Mouse (Mus musculus) CD4-positive, CD25-positive, alpha-beta regulatory T cell, adult 2 months (primary cell): Measurements from ENCODE around the gene Pdlim3.
"Not testable (repeated sequence)": the region's sequence is repeated elsewhere in the genome, so short reads cannot be mapped to it uniquely, and the experiment has no call there.

Experiments used
- DNase-seq: peaks from one replicate; pipeline ENCODE4 v3.0.0-alpha.2; 2012; ENCODE audit warnings: low read depth, low spot score

Gene Pdlim3

GRCm38 (mm10) chr8:45885202-45885685 lies at the start of gene Pdlim3:
Pdlim3 (plus strand) TSS chr8:45885461.
- DNase-seq, result no peak

DNA sequence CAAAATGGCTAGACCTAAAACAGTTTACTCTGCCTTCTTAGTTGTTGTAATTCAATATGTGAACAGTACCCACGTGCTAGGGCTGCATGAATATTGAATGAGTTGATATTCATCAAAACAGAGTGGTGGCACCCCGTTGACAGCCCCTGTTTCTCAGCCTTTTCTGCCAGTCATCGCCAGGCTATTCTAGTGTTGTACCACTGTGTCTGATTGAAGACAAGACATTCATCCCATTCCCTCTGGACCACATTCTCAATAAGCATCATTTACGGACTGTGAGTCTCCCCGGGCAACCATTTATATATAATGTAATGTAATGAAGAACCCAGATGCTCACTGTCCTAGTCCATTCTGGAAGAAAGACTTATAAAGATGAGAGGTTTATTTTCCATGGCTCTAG lies 42.0 kb upstream of the Pdlim3 start:
- DNase-seq, result no peak

DNA sequence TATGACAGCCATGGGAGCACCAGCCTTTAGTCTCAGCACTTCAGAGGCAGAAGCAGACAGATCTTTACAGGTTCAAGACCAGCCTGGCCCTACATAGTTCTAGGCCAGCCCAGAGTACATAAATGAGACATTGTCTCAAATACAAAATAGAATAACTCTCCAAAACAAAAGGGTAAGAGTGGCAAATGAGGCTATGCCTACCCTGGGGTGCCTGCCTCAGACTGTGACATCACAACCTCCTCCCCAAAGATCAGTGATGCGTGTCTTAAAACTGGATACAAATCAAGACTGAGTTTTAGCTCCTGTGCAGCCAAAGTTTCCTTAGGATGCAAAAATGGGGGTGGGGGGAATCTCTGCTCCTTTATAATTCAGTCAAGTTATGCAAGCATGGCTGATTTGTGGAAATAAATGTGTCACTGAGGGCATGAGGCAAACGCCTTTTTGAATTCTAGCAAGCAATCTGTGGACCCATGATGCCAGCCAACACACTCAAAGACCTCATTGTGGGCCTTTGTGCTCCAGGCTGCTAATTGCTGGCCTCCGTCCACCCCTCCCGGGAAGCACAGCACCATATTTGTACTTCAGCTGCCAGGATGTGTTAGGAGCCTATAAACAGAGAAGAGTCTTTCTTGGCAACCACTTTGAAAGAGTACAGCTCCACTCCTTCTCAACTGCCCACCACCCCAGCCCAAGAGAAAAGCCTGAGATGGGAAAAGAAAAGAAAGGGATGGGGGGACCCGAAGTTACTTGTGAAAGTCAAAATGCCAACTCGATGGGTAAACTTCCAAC lies 41.0 kb upstream of the Pdlim3 start:
- no peak for DNase-seq

DNA sequence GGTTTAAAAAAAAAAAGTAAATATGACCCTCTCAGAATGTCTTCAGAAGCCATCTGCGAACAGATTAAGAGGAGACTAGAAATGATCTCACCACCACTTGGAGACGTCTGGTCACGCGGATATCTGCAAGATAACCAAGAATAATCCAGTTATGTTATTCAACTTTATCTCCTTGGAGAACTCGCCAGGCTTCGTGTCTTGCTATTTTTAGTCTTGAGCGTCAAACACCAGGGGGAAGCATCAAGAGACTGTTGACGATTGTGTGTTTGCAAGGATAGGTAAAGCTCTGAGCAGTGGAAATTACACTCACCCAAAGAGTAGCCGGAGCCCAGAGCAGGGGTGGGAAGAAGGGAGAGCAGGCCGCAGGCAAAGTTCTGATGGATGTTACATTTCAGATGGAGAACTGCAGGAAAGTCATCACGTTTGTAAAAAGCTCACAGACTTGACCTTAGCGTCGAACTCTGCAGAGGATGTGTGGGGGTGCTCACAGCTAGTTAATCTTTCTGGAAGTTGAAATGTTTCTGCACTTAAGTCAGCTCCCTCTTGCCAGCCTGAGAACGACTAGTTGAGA lies 40.3 kb upstream of the Pdlim3 start:
- DNase-seq, result no peak

- DNase-seq, result no peak
Observed at GRCm38 (mm10) chr8:45845906-45846305, 39.4 kb upstream of the Pdlim3 start.

- no peak for DNase-seq
Observed at GRCm38 (mm10) chr8:45855118-45855517, 30.1 kb upstream of the Pdlim3 start.

DNA sequence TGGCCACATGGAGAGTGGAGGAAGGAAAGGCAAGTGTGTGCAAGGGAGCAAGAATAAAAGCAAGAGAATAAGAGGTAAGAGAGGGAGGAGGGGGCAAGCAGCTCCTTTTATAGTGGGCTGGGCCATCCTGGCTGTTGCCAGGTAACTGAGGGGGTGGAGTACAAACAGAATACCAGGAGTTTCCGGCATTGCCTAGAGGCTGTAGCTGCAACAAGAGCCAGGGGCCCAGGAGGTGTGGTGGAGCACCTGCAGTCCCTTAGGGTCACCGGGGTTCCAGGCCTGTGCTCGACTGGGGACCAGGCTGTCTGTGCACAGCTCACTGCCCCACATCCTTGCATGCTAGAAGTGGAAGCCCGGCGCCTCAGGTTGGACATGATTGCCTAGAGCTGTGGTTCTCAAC lies 27.5 kb upstream of the Pdlim3 start:
- DNase-seq, result no peak

DNA sequence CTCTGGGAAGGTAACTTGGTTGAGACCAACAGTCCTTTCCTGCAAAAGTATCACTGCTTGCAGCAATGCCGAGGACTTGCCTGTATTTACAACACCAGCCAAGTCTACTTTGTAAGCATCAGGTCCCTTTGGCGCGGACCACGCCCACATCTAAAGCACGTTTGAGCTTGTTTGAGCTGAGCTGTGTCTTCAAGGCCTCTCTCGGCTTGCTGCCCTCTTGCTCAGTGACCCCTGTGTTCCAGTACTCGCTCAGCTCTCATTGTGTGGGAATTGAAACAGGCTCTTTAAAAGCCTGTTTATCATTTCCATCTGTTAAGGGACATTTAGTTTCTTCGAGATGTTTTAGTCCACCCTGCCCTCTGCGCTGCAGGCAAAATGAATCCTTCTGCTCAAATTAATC lies 26.9 kb upstream of the Pdlim3 start:
- no peak for DNase-seq

- not testable (repeated sequence) for DNase-seq
Observed at GRCm38 (mm10) chr8:45871587-45871986, 13.7 kb upstream of the Pdlim3 start.

GRCm38 (mm10) chr8:45872077-45872476 lies 13.2 kb upstream of the Pdlim3 start:
- no peak for DNase-seq

DNA sequence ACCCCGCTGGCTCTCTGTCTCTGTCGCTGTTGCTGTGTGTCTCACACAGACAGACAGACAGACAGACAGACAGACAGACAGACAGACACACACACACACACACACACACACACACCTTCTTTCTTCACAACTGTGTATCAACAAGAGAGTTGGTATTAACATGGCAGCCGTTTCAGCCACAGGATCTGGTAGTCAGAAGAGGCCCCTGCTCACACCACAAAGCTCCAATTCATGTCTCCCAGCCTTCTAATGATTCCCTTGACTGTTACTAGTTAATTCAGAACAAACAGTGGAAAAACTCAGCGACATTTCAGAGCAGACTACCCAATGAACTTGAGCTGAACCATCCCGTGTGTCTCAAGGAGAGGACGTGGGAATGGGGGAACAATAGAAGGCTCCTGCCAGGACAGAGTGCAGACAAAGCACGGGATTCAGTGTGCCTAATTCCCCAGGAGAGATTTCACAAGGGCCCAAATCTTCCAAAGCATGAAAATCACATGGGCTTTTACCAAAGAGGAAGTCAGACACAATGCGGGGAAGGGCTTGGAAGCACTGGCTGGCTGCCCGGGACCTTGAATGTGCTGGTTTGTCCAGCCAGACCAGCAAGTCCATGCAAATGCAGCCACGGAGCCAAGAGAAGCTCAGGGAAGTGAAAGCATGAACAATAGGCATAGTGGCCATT lies 10.2 kb upstream of the Pdlim3 start:
- no peak for DNase-seq

DNA sequence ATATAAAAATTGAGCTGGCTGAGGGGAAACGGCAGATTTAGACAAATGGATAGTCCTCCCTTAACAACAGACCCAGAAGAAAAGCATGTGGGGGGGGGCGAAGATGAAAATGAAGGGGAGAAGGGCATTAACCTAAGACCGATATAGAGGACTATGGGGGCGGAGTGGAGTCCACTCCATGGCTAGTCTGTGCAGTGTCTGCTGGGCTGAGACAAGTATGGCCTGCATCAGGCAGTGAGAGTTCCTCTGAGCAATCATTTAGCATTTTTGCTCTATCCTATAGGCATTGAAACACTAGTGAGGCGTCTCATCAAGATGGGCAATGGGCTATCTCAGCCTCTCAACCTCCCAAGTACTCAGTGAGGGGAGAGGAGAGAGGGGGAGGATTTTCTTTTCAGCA lies 8.9 kb upstream of the Pdlim3 start:
- no peak for DNase-seq

GRCm38 (mm10) chr8:45877680-45878079 lies 7.6 kb upstream of the Pdlim3 start:
- DNase-seq, result no peak

DNA sequence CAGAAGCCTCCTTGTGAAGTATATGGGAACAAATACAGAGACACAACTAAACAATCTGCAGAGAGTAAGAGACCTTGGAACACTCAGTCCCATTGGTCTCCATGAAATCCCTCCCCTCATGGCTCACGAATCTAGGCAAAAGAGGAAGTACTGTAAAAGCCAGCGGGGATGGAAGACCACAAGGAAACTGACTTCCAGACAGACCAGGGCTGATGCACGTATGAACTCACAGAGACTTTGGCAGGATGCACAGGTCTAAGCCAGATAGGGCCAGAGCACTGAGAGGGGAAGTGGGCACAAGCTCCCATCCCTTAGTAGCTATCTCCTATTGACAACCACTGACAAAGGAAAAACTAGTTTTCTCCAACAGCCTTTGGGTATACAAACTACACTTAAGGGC lies 4.8 kb upstream of the Pdlim3 start:
- DNase-seq, result no peak

- no peak for DNase-seq
Observed at GRCm38 (mm10) chr8:45881726-45882125, 3.5 kb upstream of the Pdlim3 start.

DNA sequence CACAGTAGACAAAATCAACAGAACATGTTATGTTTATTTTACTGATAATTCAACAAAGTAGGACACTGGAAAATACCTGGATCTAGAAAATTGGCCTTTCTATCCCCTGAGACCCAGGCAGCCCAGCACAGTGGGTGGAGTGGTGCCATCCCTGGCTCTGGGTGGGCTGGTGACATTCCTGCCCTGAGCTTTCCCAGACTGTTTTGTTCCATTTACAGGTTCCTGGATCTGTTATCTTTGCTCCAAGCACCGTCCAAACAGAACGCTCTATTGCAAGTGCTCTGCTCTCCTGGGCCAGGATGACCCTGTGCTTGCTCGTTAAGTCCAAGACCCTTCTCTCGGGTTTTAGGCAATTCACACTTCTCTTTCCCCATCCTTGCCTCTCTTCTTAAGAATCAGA lies 1.5 kb upstream of the Pdlim3 start:
- DNase-seq, result no peak

GRCm38 (mm10) chr8:45884552-45884951 lies 709 bp upstream of the Pdlim3 start:
- no peak for DNase-seq

DNA sequence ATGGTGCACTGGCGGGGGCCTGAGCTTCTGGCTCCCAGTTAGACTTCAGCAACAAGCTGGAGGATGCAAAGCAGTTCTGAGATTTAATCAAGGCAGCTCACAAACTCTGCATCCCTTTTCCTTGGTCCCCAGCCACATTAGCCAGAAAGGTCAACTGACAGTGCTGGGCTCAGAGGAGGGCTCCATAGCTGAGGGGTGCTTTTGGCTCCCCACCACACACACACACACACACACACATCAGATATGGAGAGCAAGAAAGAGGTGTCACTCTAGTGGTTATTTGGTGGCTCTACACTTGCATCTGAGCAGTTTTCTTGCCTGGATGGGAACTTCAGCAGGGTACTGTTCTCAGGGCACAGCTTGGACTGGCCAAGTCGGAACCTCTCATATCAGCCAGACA lies 514 bp downstream of the Pdlim3 start:
- no peak for DNase-seq

DNA sequence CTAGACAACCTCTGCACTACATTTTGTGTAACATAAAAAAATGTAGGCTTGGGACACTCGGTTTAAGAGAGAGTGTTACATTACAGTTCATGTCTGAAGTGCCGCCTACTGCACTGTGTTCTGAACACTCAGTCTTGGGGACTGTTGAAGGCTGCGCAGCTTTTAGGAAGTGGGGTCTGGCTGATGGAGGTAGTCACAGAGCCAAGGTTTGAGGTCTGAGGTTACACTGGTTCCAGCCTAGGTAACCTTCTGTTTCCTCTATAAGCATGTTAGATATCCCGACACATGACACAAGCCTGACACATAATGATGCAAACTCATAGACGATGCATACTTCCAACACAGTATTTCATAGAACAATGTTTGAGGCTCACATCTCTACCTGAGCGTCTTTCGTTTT lies 4.5 kb downstream of the Pdlim3 start:
- no peak for DNase-seq

GRCm38 (mm10) chr8:45896590-45896989 lies 11.3 kb downstream of the Pdlim3 start:
- DNase-seq, result no peak

DNA sequence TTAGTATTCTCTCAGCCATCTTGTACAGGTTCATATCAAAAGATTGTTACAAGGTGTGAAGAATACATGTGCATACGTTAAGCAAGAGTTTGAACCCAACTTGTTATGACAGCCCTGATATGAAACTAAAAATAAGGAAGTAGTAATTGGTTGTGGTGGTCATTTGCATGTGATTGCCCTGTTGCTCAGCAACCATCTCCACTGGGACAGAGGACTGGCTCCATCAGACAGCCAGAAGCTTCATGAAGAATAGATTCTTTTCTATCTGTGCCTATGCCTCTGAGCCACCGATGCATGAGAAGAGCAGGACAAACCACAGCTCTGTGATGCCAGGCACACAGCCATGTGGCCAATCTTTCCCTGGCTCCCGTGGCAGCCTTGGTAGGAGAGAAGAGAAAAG lies 14.5 kb downstream of the Pdlim3 start:
- no peak for DNase-seq

GRCm38 (mm10) chr8:45901626-45902025 lies 16.4 kb downstream of the Pdlim3 start:
- no peak for DNase-seq

DNA sequence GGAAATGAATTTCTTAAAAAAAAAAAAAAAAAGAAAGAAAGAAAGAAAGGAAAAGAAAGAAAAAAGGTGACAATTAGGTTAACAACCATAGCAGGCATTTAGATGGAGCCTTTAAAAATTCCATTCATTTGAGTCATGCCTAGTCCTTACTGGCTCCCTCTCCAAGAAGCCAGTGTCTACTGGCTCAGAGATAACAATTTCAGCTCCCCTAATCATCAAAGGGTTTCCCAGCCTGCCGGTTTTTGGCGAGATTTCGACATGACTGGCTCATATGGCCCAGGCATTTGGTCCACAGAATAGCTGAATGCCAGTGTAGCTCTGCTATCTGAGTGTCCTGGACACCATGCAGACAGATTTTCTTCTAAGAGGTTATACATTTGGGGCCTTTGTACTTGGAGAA lies 18.4 kb downstream of the Pdlim3 start:
- no peak for DNase-seq
